Mouse (Mus musculus): Measurements from ENCODE around the gene Rnf133.

DNA sequence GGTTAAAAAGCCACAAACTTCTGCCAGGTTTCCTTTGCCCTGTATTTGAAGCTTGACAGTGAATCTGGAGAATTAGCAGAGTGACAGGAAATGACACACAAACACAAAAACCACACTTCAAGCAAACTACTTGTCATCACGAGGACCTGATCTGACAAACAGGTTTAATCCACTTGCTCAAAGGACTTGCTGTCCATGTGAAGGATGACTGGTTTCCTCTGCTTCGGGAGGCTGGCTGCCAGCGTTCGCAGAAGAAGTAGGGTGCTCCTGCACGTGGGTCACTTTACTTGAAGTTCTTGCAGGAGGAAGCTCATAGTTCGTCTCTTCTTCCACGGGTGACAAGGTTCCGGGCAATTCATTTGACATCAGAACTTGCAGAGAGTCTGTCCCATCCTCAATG lies 1.4 kb downstream of the Rnf133 start:
- TF ChIP-seq CTCF (IDR thresholded peaks at IDR 0.05; ENCODE audit: insufficient read depth, low read depth, low read length) (no peak), POLR2A (IDR thresholded peaks at IDR 0.05; ENCODE audit: insufficient read depth, low read depth, low read length) (no peak)
